Mouse (Mus musculus) CH12.LX (cell line): Measurements from ENCODE around the gene Tusc2. TPM values are rescaled to one million over a fixed set of nuclear protein-coding genes. Genes with fewer than 3 reads are reported as not detected.

ENCODE experiments used
- DNase-seq: peaks from one replicate; pipeline ENCODE4 v3.0.0-alpha.2; 2013; ENCODE audit errors: extremely low read depth
- H3K27ac ChIP-seq: 2 replicates; pipeline ENCODE4 v1.5.1; 2012; ENCODE audit warnings: low read depth, mild to moderate bottlenecking, control low read depth, moderate library complexity; ENCODE audit not compliant: insufficient read depth
- H3K27me3 ChIP-seq: replicated peaks from 2 replicates; pipeline ENCODE3; 2012; ENCODE audit warnings: inconsistent platforms
- H3K36me3 ChIP-seq, 2 experiments: replicated peaks in 1 of 2; 2 replicates each; pipeline versions ENCODE3 to v1.6.1; 2012; ENCODE audit warnings: inconsistent platforms in 1 of 2, low read length in 1 of 2, mild to moderate bottlenecking in 1 of 2, mixed read lengths in 1 of 2, moderate library complexity in 1 of 2; ENCODE audit not compliant: control insufficient read depth in 1 of 2, insufficient read depth in 1 of 2
- H3K4me1 ChIP-seq, 2 experiments: 2 replicates each; pipeline ENCODE4 v1.6.1; 2012; ENCODE audit warnings: inconsistent platforms in 1 of 2, moderate library complexity in 1 of 2; ENCODE audit not compliant: insufficient read depth in 2 of 2, control insufficient read depth in 1 of 2
- H3K4me2 ChIP-seq: 2 replicates; pipeline ENCODE4 v1.6.1; 2012; ENCODE audit warnings: low read depth, mild to moderate bottlenecking, control low read depth; ENCODE audit not compliant: poor library complexity, insufficient read depth, severe bottlenecking
- H3K4me3 ChIP-seq, 3 experiments: fragments of 150-350 bp in 1 of 3; sonication (generic) in 1 of 3; replicated peaks in 1 of 3; 2 replicates each; pipeline versions ENCODE3 to v1.5.1; 2011 to 2012; ENCODE audit warnings: low read depth in 2 of 3, low read length in 2 of 3, mild to moderate bottlenecking in 2 of 3, moderate library complexity in 2 of 3, control low read depth in 1 of 3, improper control_type of control experiment in 1 of 3, inconsistent platforms in 1 of 3, mixed read lengths in 1 of 3; ENCODE audit not compliant: poor library complexity in 1 of 3
- H3K79me2 ChIP-seq: replicated peaks from 2 replicates; pipeline ENCODE4 v1.6.1; 2012; ENCODE audit warnings: mild to moderate bottlenecking, moderate library complexity; ENCODE audit not compliant: control insufficient read depth, poor library complexity, insufficient read depth, severe bottlenecking; ENCODE audit errors: extremely low read depth
- H3K9ac ChIP-seq: 2 replicates; pipeline ENCODE4 v1.6.1; 2012; ENCODE audit warnings: low read depth, mild to moderate bottlenecking, control low read depth, moderate library complexity; ENCODE audit not compliant: insufficient read depth
- H3K9me3 ChIP-seq: replicated peaks from 2 replicates; pipeline ENCODE3; 2012; ENCODE audit warnings: low read length, inconsistent platforms, mixed read lengths
- BHLHE40 ChIP-seq: IDR thresholded peaks from 2 replicates; pipeline ENCODE4 v1.6.1; 2011; ENCODE audit warnings: mild to moderate bottlenecking, low read depth, low read length, improper control_type of control experiment
- CHD1 ChIP-seq: IDR thresholded peaks from 2 replicates; pipeline ENCODE4 v1.6.1; 2012; ENCODE audit warnings: low read depth, low read length, improper control_type of control experiment, inconsistent platforms
- CHD2 ChIP-seq: IDR thresholded peaks from 2 replicates; pipeline ENCODE4 v1.6.1; 2011; ENCODE audit warnings: low read length, improper control_type of control experiment
- ETS1 ChIP-seq: conservative IDR thresholded peaks from 2 replicates; pipeline ENCODE4 v1.6.1; 2012; ENCODE audit warnings: low read depth, mild to moderate bottlenecking, inconsistent platforms, low read length, improper control_type of control experiment, moderate library complexity
- HCFC1 ChIP-seq: IDR thresholded peaks from 2 replicates; pipeline ENCODE4 v1.6.1; 2012; ENCODE audit warnings: low read depth, mild to moderate bottlenecking, inconsistent platforms, low read length, improper control_type of control experiment
- MAFK ChIP-seq: IDR thresholded peaks from 2 replicates; pipeline ENCODE4 v1.6.1; 2011; ENCODE audit warnings: low read length, improper control_type of control experiment; ENCODE audit not compliant: insufficient replicate concordance
- MAX ChIP-seq: IDR thresholded peaks from 2 replicates; pipeline ENCODE4 v1.6.1; 2011; ENCODE audit warnings: low read length, improper control_type of control experiment
- MEF2A ChIP-seq: IDR thresholded peaks from 2 replicates; pipeline ENCODE4 v1.6.1; 2014; ENCODE audit warnings: low read depth, mild to moderate bottlenecking, inconsistent platforms, low read length, improper control_type of control experiment, borderline replicate concordance
- MYC ChIP-seq: IDR thresholded peaks from 2 replicates; pipeline ENCODE4 v1.6.1; 2011; ENCODE audit warnings: low read depth, mild to moderate bottlenecking, improper control_type of control experiment, low read length
- PAX5 ChIP-seq: IDR thresholded peaks from 2 replicates; pipeline ENCODE4 v1.6.1; 2012; ENCODE audit warnings: low read length, inconsistent platforms, mixed read lengths
- POLR2AphosphoS2 ChIP-seq: IDR thresholded peaks from 2 replicates; pipeline ENCODE4 v1.6.1; 2011; ENCODE audit warnings: low read depth, low read length, improper control_type of control experiment
- RAD21 ChIP-seq: IDR thresholded peaks from 2 replicates; pipeline ENCODE4 v1.6.1; 2011; ENCODE audit warnings: low read depth, mild to moderate bottlenecking, low read length, improper control_type of control experiment, moderate library complexity
- RCOR1 ChIP-seq: conservative IDR thresholded peaks from 2 replicates; pipeline ENCODE4 v1.6.1; 2012; ENCODE audit warnings: low read depth, mild to moderate bottlenecking, inconsistent platforms, low read length, improper control_type of control experiment
- SIN3A ChIP-seq: IDR thresholded peaks from 2 replicates; pipeline ENCODE4 v1.6.1; 2012; ENCODE audit warnings: low read length, improper control_type of control experiment, inconsistent platforms
- TCF12 ChIP-seq: IDR thresholded peaks from 2 replicates; pipeline ENCODE4 v1.6.1; 2014; ENCODE audit warnings: low read depth, mild to moderate bottlenecking, inconsistent platforms, low read length, improper control_type of control experiment
- USF2 ChIP-seq: conservative IDR thresholded peaks from 2 replicates; pipeline ENCODE4 v1.6.1; 2011; ENCODE audit warnings: low read depth, low read length, improper control_type of control experiment
- ZC3H11A ChIP-seq: IDR thresholded peaks from 2 replicates; pipeline ENCODE4 v1.6.1; 2012; ENCODE audit warnings: low read depth, mild to moderate bottlenecking, inconsistent platforms, low read length, improper control_type of control experiment
- ZMIZ1 ChIP-seq: IDR thresholded peaks from 2 replicates; pipeline ENCODE4 v1.6.1; 2012; ENCODE audit warnings: low read depth, mild to moderate bottlenecking, inconsistent platforms, low read length, improper control_type of control experiment
- ZNF384 ChIP-seq: IDR thresholded peaks from 2 replicates; pipeline ENCODE4 v1.6.1; 2012; ENCODE audit warnings: low read depth, low read length, improper control_type of control experiment, inconsistent platforms
- dilution Hi-C: fragments of 300-500 bp; cut with MboI; formaldehyde crosslinking; loops from 2 replicates; pipeline ENCODE4 v1.14.3; 2020; ENCODE audit warnings: low sequenced_read_pairs; ENCODE audit not compliant: extremely low pct_unique_long_range_greater_than_20kb, extremely low pct_ligation_motif_present
- in situ Hi-C: fragments of 300-500 bp; cut with MboI; formaldehyde crosslinking; loops from 3 replicates; pipeline ENCODE4 v1.14.3; 2019; ENCODE audit warnings: low sequenced_read_pairs, low pct_ligation_motif_present, low pct_unique_long_range_greater_than_20kb, mixed read lengths
- polyA plus RNA-seq: library from polyadenylated mRNA; unstranded; fragments of >175 nt; gene quantifications from 2 replicates; pipeline ENCODE4 v1.2.1, GENCODE M21; 2012; ENCODE audit warnings: low read depth; ENCODE audit not compliant: insufficient read length
- total RNA-seq, 2 experiments: library from RNA; depleted of rRNA; stranded (reverse); fragments of 300-350 nt in 1 of 2; fragments of >200 nt in 1 of 2; gene quantifications; 2 replicates each; pipeline ENCODE4 v1.2.3; 2012 to 2014

Gene Tusc2
- total and polyA plus RNA-seq, 3 experiments, result 23.0 to 39.2 (median 33.3) TPM

- TF ChIP-seq ZMIZ1 (peak; percentile 74), TCF12 (peak; percentile 77), MAX (peak; percentile 91), PAX5 (no peak), POLR2AphosphoS2 (peak; percentile 85), CHD1 (no peak), CHD2 (no peak), RAD21 (no peak), MYC (peak; percentile 71)
- TF ChIP-seq, all 38 proteins: peak for 19
These were observed 8.7 kb upstream of the Tusc2 start (continued) for GRCm38 (mm10) chr9:107554319-107554825.

- H3K4me2 ChIP-seq, result peak overlapping the region; percentile 90; the same call in 1 of the 2 replicates
- peaks cover 29% of the 10 kb centered on the region for H3K79me2 ChIP-seq
- H3K4me3 ChIP-seq, result peak overlapping the region; percentile 69 to 91 (median 83)
- in situ Hi-C loops (no loop called here), dilution Hi-C loops (no loop called here)
- TF ChIP-seq HCFC1 (no peak), SIN3A (0 out of 2 replicates have a peak, but pooled peaks have one; percentile 8), RCOR1 (no peak), BHLHE40 (no peak), ZNF384 (no peak), ETS1 (no peak), ZC3H11A (no peak), USF2 (no peak), RAD21 (no peak)
- no peak for DNase-seq
- H3K27me3 ChIP-seq, result no peaks in the 10 kb centered on the region
- peak overlapping the region; percentile 82 for H3K27ac ChIP-seq
- peak overlapping the region; percentile 77 for H3K9ac ChIP-seq
- no peaks in the 10 kb centered on the region for H3K9me3 ChIP-seq
- peaks cover 10 to 30% of the 10 kb centered on the region in 2 experiments for H3K4me1 ChIP-seq
- H3K36me3 ChIP-seq, result peaks cover 32 to 53% of the 10 kb centered on the region in 2 experiments
These were observed 8.0 kb upstream of the Tusc2 start for GRCm38 (mm10) chr9:107555031-107555457.

- peaks cover 32 to 58% of the 10 kb centered on the region in 2 experiments for H3K36me3 ChIP-seq
- H3K27me3 ChIP-seq, result no peaks in the 10 kb centered on the region
- H3K4me3 ChIP-seq, result peak overlapping the region; percentile 69 to 91 (median 83)
- peak overlapping the region; percentile 90 for H3K4me2 ChIP-seq
- TF ChIP-seq ZNF384 (no peak), ZMIZ1 (no peak), MEF2A (no peak), MAFK (no peak), ZC3H11A (no peak)
- no peak overlapping the region for H3K27ac ChIP-seq
- peak overlapping the region; percentile 77 for H3K9ac ChIP-seq
- DNase-seq, result no peak
- dilution Hi-C loops, result no loop called here
- in situ Hi-C loops, result no loop called here
- peaks cover 29% of the 10 kb centered on the region for H3K79me2 ChIP-seq
- H3K4me1 ChIP-seq, result peaks cover 10 to 27% of the 10 kb centered on the region in 2 experiments
- no peaks in the 10 kb centered on the region for H3K9me3 ChIP-seq
These were observed 7.4 kb upstream of the Tusc2 start for GRCm38 (mm10) chr9:107555701-107556100.
